Mouse (Mus musculus): Measurements from ENCODE around the gene N4bp2l2.

The N4bp2l2 gene

DNA sequence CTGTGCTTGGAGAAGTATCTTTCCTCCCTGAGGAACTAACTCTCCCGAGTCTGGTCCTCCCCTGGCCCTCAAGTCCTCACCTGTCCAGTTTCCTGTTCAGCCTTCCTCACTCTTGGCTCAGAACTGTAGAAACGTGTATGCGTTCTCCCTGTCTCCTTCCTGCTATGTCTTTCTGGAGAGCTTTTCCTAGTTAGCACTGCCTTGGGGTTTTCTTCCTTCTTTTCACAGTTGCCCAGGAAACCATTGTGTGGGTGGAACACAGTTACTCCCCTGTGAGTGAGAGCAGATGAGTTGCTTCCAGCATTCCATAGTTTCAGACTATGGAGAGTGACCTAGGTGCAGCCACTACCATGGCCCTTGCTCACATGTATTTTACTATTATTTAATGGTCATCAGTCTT, 99.8 kb downstream of the N4bp2l2 start:
- DNase-seq (ENCODE audit: low spot score), result no peak

DNA sequence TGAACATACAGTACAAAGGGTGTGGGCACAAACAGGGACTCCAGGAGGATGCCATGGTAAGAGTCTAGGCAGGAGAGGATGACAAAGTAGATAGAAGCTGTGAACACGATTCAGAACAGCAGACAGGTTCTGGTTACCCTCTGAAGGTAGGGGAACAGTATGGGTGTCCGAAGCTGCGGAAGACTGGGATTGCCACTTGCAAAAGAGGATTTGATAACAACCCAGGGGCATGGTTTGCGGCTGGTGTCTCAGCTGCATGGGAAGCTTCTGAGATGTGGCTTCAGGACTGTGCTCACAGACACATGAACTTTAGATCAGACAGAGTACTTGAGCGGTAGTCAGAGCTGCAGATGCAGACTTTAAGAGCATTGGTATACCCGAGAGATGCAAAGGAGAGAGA, 101.6 kb downstream of the N4bp2l2 start:
- no peak for DNase-seq (ENCODE audit: low spot score)

GRCm38 (mm10) chr5:150561783-150562182, 104.2 kb downstream of the N4bp2l2 start:
- DNase-seq (ENCODE audit: low spot score), result no peak

- no peak for DNase-seq (ENCODE audit: low spot score)
Observed at GRCm38 (mm10) chr5:150561376-150561775, 104.6 kb downstream of the N4bp2l2 start.

DNA sequence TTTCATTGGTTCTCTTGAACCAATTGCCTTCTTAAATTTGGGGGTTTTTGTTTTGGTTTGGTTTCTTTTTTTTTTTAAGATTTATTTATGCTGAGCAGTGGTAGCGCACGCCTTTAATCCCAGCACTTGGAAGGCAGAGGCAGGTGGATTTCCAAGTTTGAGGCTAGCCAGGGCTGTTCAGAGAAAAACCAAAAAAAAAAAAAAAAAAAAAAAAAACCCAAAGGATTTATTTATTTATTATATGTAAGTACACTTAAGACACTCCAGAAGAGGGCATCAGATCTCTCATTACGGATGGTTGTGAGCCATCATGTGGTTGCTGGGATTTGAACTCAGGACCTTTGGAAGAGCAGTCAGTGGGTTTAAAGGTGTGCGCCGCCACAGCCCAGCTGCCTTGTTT, 105.1 kb downstream of the N4bp2l2 start:
- DNase-seq (ENCODE audit: low spot score), result no peak

DNA sequence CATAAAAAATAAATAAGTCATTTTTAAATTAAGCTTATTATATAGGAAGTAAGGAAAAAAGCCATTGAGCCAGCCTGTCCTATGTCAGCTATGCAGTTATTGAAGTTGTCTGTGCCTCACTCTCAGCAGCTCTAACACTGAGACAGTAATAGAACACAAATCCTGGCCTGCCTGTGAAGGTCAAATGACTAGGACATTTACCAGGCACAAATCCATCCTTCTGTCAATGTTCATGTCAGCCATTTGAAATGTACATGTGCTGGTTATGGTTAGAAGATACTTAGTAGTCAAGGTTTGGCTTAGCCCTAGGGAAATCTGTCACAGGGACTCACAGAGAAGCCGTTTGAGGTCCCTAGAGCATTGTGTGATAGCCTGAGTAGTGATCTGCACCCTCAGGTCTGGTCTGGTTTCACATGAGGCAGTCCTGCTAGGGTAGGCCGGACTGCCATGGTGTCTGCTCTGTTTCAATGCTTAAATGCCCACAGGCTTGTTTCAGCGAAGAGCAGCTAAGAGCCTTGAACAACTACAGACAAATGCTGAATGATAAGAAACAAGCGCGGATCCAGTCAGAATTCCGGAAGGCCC, 106.4 kb downstream of the N4bp2l2 start:
- DNase-seq (ENCODE audit: low spot score), result no peak

Data from layer of hippocampus, adult 9-10 months (tissue).